Mouse (Mus musculus) small intestine, adult 2 months (tissue): ENCODE measurements around the gene Sept11.

Experiments
- CTCF ChIP-seq: fragments of 200-500 bp; IDR thresholded peaks from 2 replicates; pipeline ENCODE4 v1.5.1; 2012; ENCODE audit warnings: low read depth, mild to moderate bottlenecking, control low read depth, inconsistent platforms, low read length, moderate library complexity, mixed read lengths; ENCODE audit not compliant: insufficient replicate concordance, insufficient read length; ENCODE audit errors: extremely low read depth
- POLR2A ChIP-seq: fragments of 200-500 bp; IDR thresholded peaks from 2 replicates; pipeline ENCODE4 v1.6.1; 2012; ENCODE audit warnings: low read depth, mild to moderate bottlenecking, control low read depth, inconsistent platforms, low read length, moderate library complexity

- TF ChIP-seq CTCF (no peak), POLR2A (no peak)
Measured at GRCm38 (mm10) chr5:93046306-93046845, 46.9 kb upstream of the Sept11 start.
